Mouse (Mus musculus) liver, embryonic 11.5 days (tissue): Measurements from ENCODE around the gene Asf1b. TPM values are rescaled to one million over a fixed set of nuclear protein-coding genes. Genes with fewer than 3 reads are reported as not detected.

Experiments
- ATAC-seq: fragments of 200-750 bp; cut with Nextera tagmentation; replicated peaks from 2 replicates; pipeline ENCODE4 v1.8.0; 2017; ENCODE audit warnings: moderate number of reproducible peaks, mild to moderate bottlenecking, moderate TSS enrichment, moderate library complexity; ENCODE audit not compliant: low FRiP score
- DNase-seq: peaks from one replicate; pipeline ENCODE4 v3.0.0-alpha.2; 2017; ENCODE audit warnings: low spot score
- H3K27ac ChIP-seq: fragments of 300-500 bp; sonication (generic); 2 replicates; pipeline ENCODE4 v1.5.1; 2014; ENCODE audit warnings: mild to moderate bottlenecking, low read depth, low read length, control low read depth
- H3K27me3 ChIP-seq: fragments of 300-500 bp; sonication (generic); replicated peaks from 2 replicates; pipeline ENCODE4 v1.6.1; 2014; ENCODE audit warnings: low read length, mixed read lengths; ENCODE audit not compliant: control insufficient read depth, insufficient read depth
- H3K36me3 ChIP-seq: fragments of 300-500 bp; sonication (generic); 2 replicates; pipeline ENCODE4 v1.6.1; 2014; ENCODE audit warnings: mild to moderate bottlenecking, low read length, moderate library complexity, mixed read lengths; ENCODE audit not compliant: control insufficient read depth, insufficient read depth
- H3K4me1 ChIP-seq: fragments of 300-500 bp; sonication (generic); replicated peaks from 2 replicates; pipeline ENCODE4 v1.6.1; 2014; ENCODE audit warnings: low read length, mixed read lengths; ENCODE audit not compliant: control insufficient read depth, insufficient read depth
- H3K4me2 ChIP-seq: fragments of 300-500 bp; sonication (generic); 2 replicates; pipeline ENCODE4 v1.6.1; 2014; ENCODE audit warnings: mild to moderate bottlenecking, control low read depth, moderate library complexity
- H3K4me3 ChIP-seq: fragments of 300-500 bp; sonication (generic); 2 replicates; pipeline ENCODE4 v1.5.1; 2014; ENCODE audit warnings: low read depth, low read length, control low read depth
- H3K9ac ChIP-seq: fragments of 300-500 bp; sonication (generic); 2 replicates; pipeline ENCODE4 v1.6.1; 2014; ENCODE audit warnings: low read depth, low read length, control low read depth
- H3K9me3 ChIP-seq: fragments of 300-500 bp; sonication (generic); 2 replicates; pipeline ENCODE4 v1.6.1; 2016; ENCODE audit warnings: low read length, inconsistent platforms, mixed read lengths; ENCODE audit not compliant: control insufficient read depth
- WGBS: fragments of 180-500 bp; shearing (Covaris S2); extraction: QIAGEN DNeasy Blood & Tissue Kit; methylation state at CpG from one replicate; pipeline ENCODE4 v1.1.7; 2014; 5-methylcytosine and 5-hydroxymethylcytosine counted together
- polyA plus RNA-seq: library from polyadenylated mRNA; unstranded; fragments of >200 nt; fragmentation: Nextera tagmentation; extraction: Ambion mirVana; gene quantifications from 2 replicates; pipeline ENCODE4 v1.2.1, GENCODE M21; 2014

Asf1b gene
- 109 and 123 TPM in 2 replicates for polyA plus RNA-seq

GRCm38 (mm10) chr8:83955106-83955957 is at the start of gene Asf1b, which contains the start of gene Gm10644:
TSS of gene Asf1b (plus strand) at chr8:83955507.
TSS of gene Gm10644 (minus strand) at chr8:83955205.
- Histone ChIP-seq H3K36me3 (no peaks in the 10 kb centered on the region; the same call in 1 of the 2 replicates), H3K27ac (peak within 1 kb of the TSS; percentile 62)

GRCm38 (mm10) chr8:83908583-83908982 is 46.7 kb upstream of the Asf1b start:
- Histone ChIP-seq H3K36me3 (0 out of 2 replicates have a peak, but pooled peaks cover 4% of the 10 kb centered on the region), H3K4me3 (no peak overlapping the region), H3K9ac (no peak overlapping the region), H3K9me3 (no peaks in the 10 kb centered on the region), H3K4me2 (no peak overlapping the region), H3K27me3 (0 out of 2 replicates have a peak, but pooled peaks cover 2% of the 10 kb centered on the region), H3K27ac (no peak overlapping the region), H3K4me1 (peaks cover 44% of the 10 kb centered on the region)
- 81% methylated on average over 6 of the region's 6 CpGs for WGBS
- ATAC-seq: no peak
- no peak for DNase-seq

More at GRCm38 (mm10) chr8:83955106-83955957, at the start of gene Asf1b, which contains the start of gene Gm10644:
- under 1% methylated on average over 75 of the region's 75 CpGs for WGBS
- Histone ChIP-seq H3K27me3 (no peaks in the 10 kb centered on the region), H3K4me3 (peak within 1 kb of the TSS; percentile 74), H3K9ac (peak within 1 kb of the TSS; percentile 74), H3K4me1 (peaks cover 12% of the 10 kb centered on the region), H3K9me3 (no peaks in the 10 kb centered on the region), H3K4me2 (peak within 1 kb of the TSS; percentile 92)
- peak; percentile 96 for DNase-seq
- peak; percentile 99 for ATAC-seq

GRCm38 (mm10) chr8:83909311-83909710 is 46.0 kb upstream of the Asf1b start:
- no peak overlapping the region for H3K9ac ChIP-seq
- H3K27ac ChIP-seq: no peak overlapping the region

GRCm38 (mm10) chr8:83911809-83912731 is 43.2 kb upstream of the Asf1b start:
- H3K36me3 ChIP-seq: no peaks in the 10 kb centered on the region
- no peaks in the 10 kb centered on the region for H3K9me3 ChIP-seq
- H3K9ac ChIP-seq: no peak overlapping the region
- H3K27ac ChIP-seq: no peak overlapping the region
- 63% methylated on average over 5 of the region's 5 CpGs for WGBS
- H3K4me1 ChIP-seq: peaks cover 39% of the 10 kb centered on the region
- 0 out of 2 replicates have a peak, but pooled peaks cover under 1% of the 10 kb centered on the region for H3K27me3 ChIP-seq
- H3K4me2 ChIP-seq: no peak overlapping the region
- ATAC-seq (no peak), DNase-seq (no peak)
- H3K4me3 ChIP-seq: no peak overlapping the region

More at GRCm38 (mm10) chr8:83909311-83909710, 46.0 kb upstream of the Asf1b start:
- no peak for DNase-seq
- 0 out of 2 replicates have a peak, but pooled peaks cover 2% of the 10 kb centered on the region for H3K27me3 ChIP-seq
- WGBS: 61% methylated on average over 8 of the region's 8 CpGs
- H3K4me3 ChIP-seq: no peak overlapping the region
- H3K4me1 ChIP-seq: peaks cover 42% of the 10 kb centered on the region
- H3K36me3 ChIP-seq: 0 out of 2 replicates have a peak, but pooled peaks cover 4% of the 10 kb centered on the region
- ATAC-seq: no peak
- H3K4me2 ChIP-seq: no peak overlapping the region
- H3K9me3 ChIP-seq: no peaks in the 10 kb centered on the region

GRCm38 (mm10) chr8:83914232-83914631 is 41.1 kb upstream of the Asf1b start:
- DNase-seq (no peak), ATAC-seq (no peak; the same call in 1 of the 2 replicates)
- Histone ChIP-seq H3K4me2 (no peak overlapping the region), H3K27ac (no peak overlapping the region), H3K36me3 (no peaks in the 10 kb centered on the region), H3K4me1 (peaks cover 42% of the 10 kb centered on the region), H3K9ac (no peak overlapping the region), H3K4me3 (no peak overlapping the region), H3K9me3 (no peaks in the 10 kb centered on the region), H3K27me3 (no peaks in the 10 kb centered on the region)
- WGBS: 51% methylated on average over 3 of the region's 3 CpGs

GRCm38 (mm10) chr8:83914860-83915259 is 40.4 kb upstream of the Asf1b start:
- H3K4me1 ChIP-seq: peaks cover 42% of the 10 kb centered on the region
- H3K27me3 ChIP-seq: no peaks in the 10 kb centered on the region
- whole genome bisulfite sequencing: 33% methylated on average over 5 of the region's 5 CpGs
- no peak overlapping the region for H3K27ac ChIP-seq
- ATAC-seq: 0 out of 2 replicates have a peak, but pooled peaks have one; percentile 8
- 0 out of 2 replicates have a peak, but pooled peaks cover 2% of the 10 kb centered on the region for H3K36me3 ChIP-seq
- DNase-seq: no peak
- no peaks in the 10 kb centered on the region for H3K9me3 ChIP-seq
- H3K9ac ChIP-seq: no peak overlapping the region
- no peak overlapping the region for H3K4me2 ChIP-seq
- no peak overlapping the region for H3K4me3 ChIP-seq

- WGBS: 75% methylated on average over 5 of the region's 5 CpGs
- no peak overlapping the region for H3K4me2 ChIP-seq
- peaks cover 8% of the 10 kb centered on the region; the same call in 1 of the 2 replicates for H3K36me3 ChIP-seq
- no peaks in the 10 kb centered on the region for H3K27me3 ChIP-seq
- peaks cover 38% of the 10 kb centered on the region for H3K4me1 ChIP-seq
- no peak overlapping the region for H3K27ac ChIP-seq
- ATAC-seq (no peak), DNase-seq (no peak)
- no peak overlapping the region for H3K9ac ChIP-seq
- H3K9me3 ChIP-seq: no peaks in the 10 kb centered on the region
- H3K4me3 ChIP-seq: no peak overlapping the region
Measured at GRCm38 (mm10) chr8:83916015-83916414, 39.3 kb upstream of the Asf1b start.

- Histone ChIP-seq H3K4me3 (no peak overlapping the region), H3K27ac (no peak overlapping the region), H3K9me3 (no peaks in the 10 kb centered on the region), H3K36me3 (peaks cover 9% of the 10 kb centered on the region; the same call in 1 of the 2 replicates), H3K4me1 (peaks cover 28% of the 10 kb centered on the region), H3K4me2 (no peak overlapping the region), H3K9ac (no peak overlapping the region), H3K27me3 (no peaks in the 10 kb centered on the region)
- DNase-seq (no peak), ATAC-seq (no peak)
- 78% methylated on average over 6 of the region's 6 CpGs for WGBS
Measured at GRCm38 (mm10) chr8:83917566-83917965, 37.7 kb upstream of the Asf1b start.
